Mouse (Mus musculus) cortical plate, adult 2 months (tissue): ENCODE data around the gene Mrc2.

Experiments
- CTCF ChIP-seq: fragments of 200-500 bp; IDR thresholded peaks from 2 replicates; pipeline ENCODE4 v1.5.1; 2011; ENCODE audit warnings: mild to moderate bottlenecking, control low read depth, low read length; ENCODE audit not compliant: insufficient read depth; ENCODE audit errors: extremely low read depth
- POLR2A ChIP-seq: fragments of 200-500 bp; IDR thresholded peaks from 2 replicates; pipeline ENCODE4 v1.6.1; 2011; ENCODE audit warnings: mild to moderate bottlenecking, low read length, control low read depth; ENCODE audit not compliant: insufficient read depth; ENCODE audit errors: extremely low read depth

DNA sequence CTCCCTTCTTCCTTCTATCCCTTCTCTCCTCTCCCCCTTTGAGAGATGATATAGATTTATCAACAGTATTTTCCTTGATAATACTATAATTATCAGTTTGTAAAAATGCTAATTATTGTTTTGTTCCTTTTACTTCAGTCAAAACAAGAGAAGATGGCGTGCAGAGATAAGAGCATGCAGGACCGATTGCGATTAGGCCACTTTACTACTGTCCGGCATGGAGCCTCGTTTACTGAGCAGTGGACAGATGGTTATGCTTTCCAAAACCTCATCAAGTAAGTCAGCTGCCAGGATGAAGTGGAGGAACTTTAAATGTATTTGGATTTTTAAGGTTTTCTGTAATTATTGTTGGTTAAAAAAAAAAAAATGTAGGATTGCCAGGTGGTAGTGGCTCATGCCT lies 45.1 kb upstream of the Mrc2 start:
- TF ChIP-seq POLR2A, result no peak
- no peak for TF ChIP-seq CTCF
